Mouse (Mus musculus) thymus, postnatal 25 days (tissue): ENCODE data around the gene Atp1a1.

ENCODE experiments used
- DNase-seq: peaks from one replicate; pipeline ENCODE4 v3.0.0; 2022

The Atp1a1 gene

DNA sequence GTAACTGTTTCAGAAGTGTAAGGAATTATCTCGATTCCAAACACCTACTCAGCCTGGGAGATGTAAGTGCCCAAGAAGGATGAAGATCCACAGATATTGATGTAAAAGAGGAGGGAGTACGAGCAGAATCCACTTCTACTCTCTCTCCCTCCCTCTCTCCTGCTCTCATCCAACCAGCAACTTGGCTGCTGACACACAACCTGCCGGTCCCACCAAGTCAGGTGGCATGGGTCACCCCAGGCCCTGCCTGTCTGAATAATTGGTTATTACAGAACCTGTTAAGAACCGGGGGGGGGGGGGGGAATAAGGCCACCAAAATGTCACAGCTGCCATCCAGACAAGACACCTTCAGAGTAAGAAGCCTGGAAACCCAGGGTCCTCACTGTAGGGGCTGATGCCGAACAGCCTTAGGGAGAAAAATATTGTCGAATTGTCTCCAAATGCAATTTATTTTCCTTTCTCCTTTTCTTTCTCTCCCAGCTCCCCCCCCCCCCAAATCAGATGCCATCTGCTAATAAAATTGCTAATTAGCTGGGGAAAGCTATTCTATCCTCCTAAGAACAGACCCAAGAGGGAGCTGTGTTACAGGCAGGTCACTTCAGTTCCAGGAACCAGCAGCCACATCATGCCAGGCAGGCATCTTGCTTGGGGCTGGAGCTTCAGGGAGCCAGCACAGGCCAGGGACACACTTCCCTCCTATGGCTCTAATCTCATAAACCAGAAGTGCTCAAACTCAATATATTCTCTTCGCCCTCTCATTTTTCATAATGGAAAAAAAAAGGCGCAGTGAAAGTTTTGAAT, 6.7 kb upstream of the Atp1a1 start:
- no peak for DNase-seq

DNA sequence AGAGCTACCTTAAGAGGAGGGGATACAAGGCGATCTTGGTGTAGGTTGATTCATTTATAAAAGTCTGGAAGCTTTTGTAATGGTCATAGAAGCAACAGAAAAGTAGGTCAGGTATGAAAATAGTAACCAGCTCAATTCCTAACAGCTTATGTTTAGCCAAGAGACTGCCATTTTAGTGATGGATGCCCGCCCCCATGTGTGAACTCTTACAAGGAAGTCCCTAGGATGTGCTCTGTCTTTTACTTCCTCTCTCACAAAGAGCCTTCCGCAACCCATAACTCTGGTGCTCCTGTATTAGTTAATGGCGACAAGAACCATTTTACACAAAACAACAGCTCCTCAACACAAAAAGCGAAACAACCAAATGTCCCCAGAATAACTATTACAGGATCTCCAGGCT, 4.8 kb upstream of the Atp1a1 start:
- DNase-seq = no peak

- no peak for DNase-seq
Observed at GRCm38 (mm10) chr3:101606861-101607455, 2.5 kb upstream of the Atp1a1 start.

DNA sequence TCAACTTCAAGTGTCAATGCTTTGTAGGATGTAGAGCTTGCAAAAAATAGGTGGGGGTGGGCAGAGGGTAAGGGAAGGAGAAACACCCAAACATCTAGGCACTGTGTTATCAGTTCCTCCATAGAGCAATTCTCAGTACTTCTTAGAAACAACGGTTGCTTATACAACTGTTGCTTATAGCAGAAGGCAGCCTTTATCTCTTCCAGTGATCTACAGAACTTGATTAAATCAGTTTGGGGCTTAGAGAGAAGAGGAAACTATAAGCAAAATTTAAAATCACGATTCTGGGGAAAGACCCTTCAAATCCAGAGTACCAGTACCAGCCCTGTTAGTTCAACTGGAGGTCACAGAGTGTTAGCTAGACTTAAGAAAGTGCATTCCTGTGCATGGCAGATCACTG, 1.2 kb upstream of the Atp1a1 start:
- no peak for DNase-seq

GRCm38 (mm10) chr3:101605291-101605690, 807 bp upstream of the Atp1a1 start:
- no peak for DNase-seq

DNA sequence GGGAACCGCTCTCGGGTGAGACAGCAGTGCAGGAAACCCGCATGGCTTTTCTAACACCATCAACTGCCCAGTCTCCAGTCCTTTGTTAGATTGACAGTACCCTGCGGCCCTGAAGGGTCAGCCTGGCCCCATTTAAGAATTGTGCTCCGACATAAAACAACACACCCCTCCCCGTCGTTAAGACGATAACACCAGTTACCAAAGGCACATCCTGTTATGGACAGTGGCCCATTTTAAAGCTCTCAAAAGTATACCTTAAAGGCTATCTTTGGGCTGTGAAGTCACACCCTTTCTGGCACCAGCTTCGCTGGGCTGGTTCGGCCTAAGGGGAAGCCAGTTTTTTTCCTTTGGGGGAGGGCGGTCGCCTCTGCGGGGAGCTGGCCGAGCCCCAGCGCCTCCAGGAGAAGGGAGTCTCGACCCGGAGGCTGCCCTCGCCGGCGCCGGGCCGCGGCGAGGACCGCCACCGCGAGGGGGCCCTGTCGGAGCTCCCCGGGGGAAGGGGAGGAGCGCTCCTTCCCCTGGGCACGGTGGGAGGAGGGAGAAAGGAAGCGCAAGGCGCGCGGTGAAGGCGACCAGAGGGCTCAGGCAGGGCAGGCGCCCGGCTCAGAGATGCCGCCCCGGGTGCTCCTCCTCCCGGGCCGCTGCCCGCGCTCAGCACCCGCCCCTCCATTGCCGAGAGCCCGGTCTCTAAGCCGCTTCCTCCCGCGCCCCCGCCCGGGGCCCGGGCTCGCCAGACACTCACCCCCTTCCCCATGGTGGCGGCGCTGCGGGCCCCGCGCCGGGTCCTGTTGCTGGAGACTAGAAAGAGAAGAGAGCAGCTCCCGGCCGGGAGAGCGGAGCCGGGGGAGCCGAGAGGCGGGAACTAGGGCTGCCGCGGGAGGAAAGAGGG, 579 bp downstream of the Atp1a1 start:
- DNase-seq = peak; percentile 91

DNA sequence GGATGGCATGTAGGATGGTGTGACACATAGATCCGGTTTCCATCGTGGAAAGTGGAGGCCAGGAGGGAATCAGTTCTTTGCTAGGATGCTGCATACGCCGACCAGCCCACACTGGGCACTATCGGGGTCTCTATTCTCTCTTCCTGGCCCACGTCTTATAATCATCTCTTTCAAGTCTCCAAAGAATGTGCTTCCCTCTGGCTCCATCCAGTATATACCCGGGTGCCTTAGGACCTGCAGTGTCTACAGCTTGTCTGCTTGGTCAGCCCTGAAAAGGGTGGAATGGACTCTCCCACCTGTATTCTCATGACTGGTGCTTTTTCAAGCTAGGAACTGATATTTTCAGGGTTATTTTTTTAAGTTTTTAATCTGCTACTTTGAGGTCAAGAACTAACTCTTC, 1.3 kb downstream of the Atp1a1 start:
- DNase-seq = no peak

DNA sequence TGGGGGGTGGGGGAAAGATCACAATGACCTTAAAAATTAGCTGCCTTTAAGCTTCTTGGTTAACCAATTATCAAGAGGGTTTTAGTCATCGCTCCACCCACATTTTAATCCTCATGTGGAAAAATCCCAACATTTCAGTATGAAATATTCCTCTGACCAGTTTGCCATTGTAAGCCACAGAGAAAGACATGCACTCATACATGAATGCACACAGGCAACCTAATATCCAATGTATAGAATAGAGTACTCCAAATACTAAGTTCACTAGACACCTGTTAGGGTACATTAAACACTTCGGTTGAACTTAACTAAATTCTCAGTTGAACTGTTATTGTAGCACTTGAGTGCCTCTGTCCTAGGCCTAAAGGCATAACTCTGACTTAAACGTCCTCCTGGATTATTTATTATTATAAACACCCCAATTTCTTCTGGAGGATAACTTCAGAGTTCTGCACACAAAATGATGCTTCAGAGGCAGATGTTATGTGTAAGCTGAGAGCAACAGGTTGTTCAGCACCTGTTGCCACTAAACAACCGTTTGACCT, 1.9 kb downstream of the Atp1a1 start:
- no peak for DNase-seq

DNA sequence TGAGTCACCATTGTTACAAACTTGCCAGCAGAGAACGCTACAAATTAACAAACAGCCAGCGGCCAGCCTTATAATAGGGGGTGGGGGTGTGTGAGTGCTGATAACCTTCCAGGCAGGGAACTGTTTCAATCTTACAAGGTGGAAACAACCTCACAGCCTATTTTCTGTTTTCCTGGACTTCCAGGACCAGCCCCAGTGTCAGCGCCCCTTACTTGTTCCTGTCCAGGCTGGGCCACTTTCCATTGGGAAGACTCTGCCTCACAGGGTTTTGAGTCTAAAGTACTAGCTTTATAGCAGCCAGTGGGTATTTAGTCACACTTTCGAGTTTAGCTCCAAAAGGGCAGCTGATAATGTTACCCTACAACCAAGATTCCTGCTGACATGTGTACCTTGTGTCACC, 2.8 kb downstream of the Atp1a1 start:
- no peak for DNase-seq

DNA sequence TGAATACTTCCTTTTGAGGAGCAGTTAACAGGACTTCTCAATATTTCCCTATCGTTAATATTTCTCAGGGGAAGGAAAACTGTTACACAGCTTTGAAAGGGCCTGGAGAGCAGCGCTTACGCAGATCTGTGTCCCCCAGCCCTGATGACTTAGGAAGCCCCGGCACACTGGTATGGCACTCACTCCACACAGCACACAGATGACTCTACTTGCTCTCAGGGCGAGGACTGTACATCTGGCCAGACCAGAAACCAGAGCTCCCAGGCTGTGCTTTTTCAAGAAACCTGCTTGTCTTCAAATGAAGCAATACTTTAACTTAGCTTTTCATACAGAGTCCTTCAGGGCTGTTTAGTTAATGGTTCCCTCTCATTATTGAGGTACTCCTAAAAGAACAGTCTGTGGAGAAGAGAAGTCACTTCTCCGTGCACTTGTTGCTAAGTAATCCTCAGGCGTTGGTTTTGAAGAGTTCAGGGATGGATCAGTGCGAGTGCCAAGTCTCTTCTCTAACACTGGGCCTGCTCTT, 3.4 kb downstream of the Atp1a1 start:
- DNase-seq = no peak

GRCm38 (mm10) chr3:101599920-101600741, 4.4 kb downstream of the Atp1a1 start:
- no peak for DNase-seq

DNA sequence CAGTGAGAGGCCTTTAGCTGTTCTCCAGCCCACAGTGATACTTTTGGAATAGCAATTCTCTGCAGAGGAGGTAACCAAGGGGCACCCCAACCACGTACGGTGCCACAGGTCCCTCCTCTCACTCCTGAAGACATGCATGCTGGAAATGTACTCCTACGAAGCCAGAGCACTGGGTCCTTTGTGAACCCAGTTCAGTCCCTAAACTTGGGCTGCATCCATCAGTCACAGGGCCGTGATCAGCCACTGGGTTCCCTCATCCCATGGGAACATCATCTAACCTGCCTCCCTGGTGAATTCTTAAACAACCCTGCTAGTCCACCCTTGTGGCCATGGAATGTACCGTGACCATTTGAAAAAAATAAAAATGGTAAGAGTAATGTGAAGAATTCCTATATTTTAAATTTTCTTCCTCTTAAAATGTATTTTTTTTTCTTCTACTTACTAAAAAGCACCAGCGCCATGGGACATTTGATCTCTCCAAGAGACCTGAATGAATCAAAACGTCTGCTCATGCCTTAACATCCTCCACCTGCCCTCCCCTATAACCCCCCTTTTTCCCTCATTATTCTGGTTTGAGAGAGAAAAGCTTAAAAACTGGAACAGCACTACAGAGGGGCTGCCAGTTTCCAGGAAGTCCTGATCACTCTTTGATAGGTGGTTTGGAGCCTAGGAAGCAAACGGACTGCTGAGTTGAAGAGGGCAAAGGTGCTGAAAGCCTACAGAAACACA, 5.1 kb downstream of the Atp1a1 start:
- no peak for DNase-seq

DNA sequence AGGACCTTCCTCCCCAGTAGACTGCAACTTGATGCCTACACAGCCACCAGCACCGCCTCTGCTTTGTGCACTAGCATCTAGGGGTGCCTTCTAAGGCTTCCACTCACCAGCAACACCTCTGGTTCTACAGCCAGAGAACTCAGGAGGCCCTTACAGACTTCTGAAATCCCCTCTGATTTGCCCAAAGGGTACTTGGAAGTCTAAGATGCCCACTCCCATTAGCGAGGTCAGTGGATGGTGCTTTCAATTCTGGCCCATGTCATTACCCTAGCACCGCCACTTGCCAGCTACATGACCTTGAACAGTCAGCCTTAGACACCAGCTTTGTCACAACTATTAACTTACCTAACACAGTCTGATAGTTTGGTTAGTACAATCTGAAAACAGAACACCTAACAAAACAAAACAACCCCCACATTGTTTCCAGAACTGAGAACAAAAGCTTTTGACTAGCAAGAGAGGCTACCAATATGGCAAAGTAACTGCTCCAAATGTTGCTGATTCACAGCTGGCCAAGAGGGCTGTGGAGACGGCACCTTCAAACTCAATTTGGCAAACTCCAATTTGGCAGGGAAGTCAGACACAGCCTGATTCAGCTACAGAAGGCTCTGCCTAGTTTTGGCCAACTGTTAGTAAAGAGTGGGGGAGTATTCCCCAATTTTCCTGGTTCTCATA, 6.1 kb downstream of the Atp1a1 start:
- no peak for DNase-seq

- DNase-seq = no peak
Observed at GRCm38 (mm10) chr3:101597317-101598096, 7.0 kb downstream of the Atp1a1 start.

DNA sequence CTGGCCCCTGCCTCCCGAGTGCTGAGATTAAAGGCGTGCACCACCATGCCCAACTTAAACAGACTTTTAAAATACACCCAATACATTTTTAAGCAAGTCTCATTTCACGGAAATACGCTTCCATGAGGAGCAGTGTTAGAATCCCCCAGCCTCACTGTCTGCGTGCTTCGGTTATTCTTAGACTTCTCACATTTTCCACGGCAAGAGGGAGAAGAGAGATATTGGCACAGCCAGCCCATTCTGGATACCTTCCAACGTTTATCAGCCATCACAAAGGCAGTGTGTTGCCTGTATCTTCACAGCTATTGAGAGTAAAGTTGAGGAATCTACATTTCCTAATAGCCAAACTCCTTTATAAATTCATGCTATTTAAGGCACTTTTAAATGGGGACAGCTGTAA, 7.8 kb downstream of the Atp1a1 start:
- no peak for DNase-seq

- DNase-seq = no peak
Observed at GRCm38 (mm10) chr3:101595866-101596630, 8.4 kb downstream of the Atp1a1 start.

DNA sequence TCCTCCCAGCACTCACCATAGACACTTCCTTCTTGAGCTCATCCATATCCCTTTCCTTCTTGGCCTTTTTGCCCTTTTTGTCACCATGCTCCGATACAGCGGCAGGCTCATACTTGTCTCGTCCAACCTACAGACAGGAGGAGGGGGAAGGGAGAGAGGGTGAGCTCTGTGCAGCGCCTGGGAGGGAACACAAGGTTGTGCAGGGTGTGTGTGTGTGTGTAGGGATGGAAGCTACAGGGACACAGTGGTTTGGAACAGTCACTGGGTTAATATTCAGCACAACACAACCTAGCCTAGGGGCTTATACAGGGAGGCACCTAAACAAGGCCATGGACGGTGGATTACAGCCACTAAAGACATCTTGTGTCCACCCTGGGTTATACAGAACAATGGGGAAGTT, 9.5 kb downstream of the Atp1a1 start:
- no peak for DNase-seq

GRCm38 (mm10) chr3:101593266-101593651, 11.2 kb downstream of the Atp1a1 start:
- DNase-seq = no peak
